8 mouse cellular contexts compared by ENCODE assay signal in the genomic region with DNA sequence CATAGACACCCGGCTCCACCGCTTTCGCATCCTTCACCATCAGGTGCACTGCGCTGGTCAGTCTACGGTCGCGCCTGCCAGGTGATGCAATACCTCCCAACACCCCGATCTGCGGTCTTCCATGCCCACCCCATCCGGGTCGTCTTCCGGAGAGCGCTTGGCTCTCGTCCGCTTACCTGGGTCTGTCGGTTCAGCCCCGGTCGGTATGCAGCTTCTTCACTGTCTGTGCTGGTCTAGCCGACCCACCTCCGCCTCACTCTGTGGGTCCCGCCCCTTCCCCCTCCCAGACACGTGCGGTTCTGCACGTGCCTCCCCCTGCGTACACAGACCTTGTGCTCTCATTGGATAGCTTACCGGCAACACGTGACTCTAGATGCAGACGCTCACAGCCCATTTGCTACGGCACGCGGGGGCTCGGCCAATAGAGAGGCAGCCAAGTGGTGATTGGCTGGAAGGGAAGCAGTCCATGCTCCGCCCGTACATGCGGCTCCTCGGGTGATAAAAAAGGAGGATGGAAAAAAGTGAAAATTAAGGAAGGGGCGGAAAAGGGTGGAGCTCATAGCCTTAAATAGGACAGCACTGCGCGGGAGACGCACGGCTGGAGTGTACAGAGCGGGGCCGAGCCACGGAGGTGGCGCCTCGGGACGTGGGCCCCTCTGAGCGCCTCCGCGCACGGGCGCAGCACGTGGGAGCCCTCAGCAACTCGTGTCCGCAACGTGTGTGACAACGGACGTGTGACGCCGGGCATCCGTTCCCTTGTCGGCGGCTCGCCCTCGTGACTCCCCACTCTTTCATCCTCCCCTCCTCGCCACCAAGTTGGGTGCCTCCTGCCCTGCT. TPM values are rescaled to one million over a fixed set of nuclear protein-coding genes. Genes with fewer than 3 reads are reported as not detected.
DNase-seq lines count a peak whose midpoint lies in the region; ATAC-seq lines count a peak whose summit lies in the region.

A gene (minus strand): TSS at position 273 of the 837 bp plus-strand sequence.

- peaks cover 3% of the 10 kb centered on the region; the same call in 1 of the 2 replicates for H3K4me1 ChIP-seq in intestine, embryonic 14.5 days (replicated peaks; ENCODE audit: control insufficient read depth, insufficient read depth, low read length)

- intact Hi-C loops in left cerebral cortex, postnatal 10 days (cut with DNase I) = loop anchor here (5.0 kb wide), 1 partner anchor 165 kb away; no protein-coding TSS in a partner anchor

- WGBS in intestine, embryonic 14.5 days = under 1% methylated on average over 63 of the region's 66 CpGs

- peak within 1 kb of the TSS; percentile 38; the same call in 1 of the 2 replicates for H3K27ac ChIP-seq in intestine, embryonic 14.5 days (ENCODE audit: low read depth)

- H3K9me3 ChIP-seq in intestine, embryonic 14.5 days (ENCODE audit: control insufficient read depth, low read length) = no peaks in the 10 kb centered on the region

- DNase-seq in adrenal gland, adult 2 months = peak; percentile 96
- DNase-seq in embryo, embryonic 11 days = peak; percentile 97
- DNase-seq in gastrocnemius, postnatal 25 days = peak; percentile 97
- DNase-seq in intestine, embryonic 14.5 days (ENCODE audit: low spot score) = peak; percentile 95
- peak; percentile 97 for DNase-seq in left cerebral cortex, postnatal 10 days (ENCODE audit: extremely low spot score in 1 of 2, low spot score in 2 of 2)
- peak; percentile 98 to 99 for DNase-seq in right cerebral cortex, postnatal 10 days (ENCODE audit: low spot score in 2 of 2)
- peak; percentile 94 for DNase-seq in urinary bladder, postnatal 14 days (ENCODE audit: low spot score)

- peak within 1 kb of the TSS; percentile 49 for H3K4me3 ChIP-seq in intestine, embryonic 14.5 days (ENCODE audit: low read depth, low read length)

- ATAC-seq in intestine, embryonic 14.5 days (replicated peaks; ENCODE audit: low FRiP score, low TSS enrichment, low read depth) = peak; percentile 99
- ATAC-seq in megakaryocyte progenitor cell, adult 5-6 weeks (replicated peaks; ENCODE audit: poor library complexity) = peak; percentile 97

- H3K36me3 ChIP-seq in intestine, embryonic 14.5 days (ENCODE audit: control insufficient read depth, insufficient read depth, low read length) = no peaks in the 10 kb centered on the region

- peak within 1 kb of the TSS; percentile 40 for H3K9ac ChIP-seq in intestine, embryonic 14.5 days (ENCODE audit: low read length)

- no peaks in the 10 kb centered on the region for H3K27me3 ChIP-seq in intestine, embryonic 14.5 days (replicated peaks; ENCODE audit: control insufficient read depth, insufficient read depth, low read length)

- H3K4me2 ChIP-seq in intestine, embryonic 14.5 days (ENCODE audit: low read length) = peak within 1 kb of the TSS; percentile 99

RNA-seq across cellular contexts. Expression of the gene that starts here (rescaled TPM):
- 1 to 10 TPM; 1.6 to 1.9 TPM for total RNA-seq in adrenal gland, adult 2 months (2021)
- 2.4 and 4.0 TPM in 2 replicates for polyA plus RNA-seq in adrenal gland, adult 2 months (2012; rRNA removed)
- 1 to 10 TPM in 1 of 2 experiments, under 1 TPM in 1; 0.82 to 7.7 TPM for total RNA-seq in gastrocnemius, postnatal 25 days (2021)
- polyA plus RNA-seq in intestine, embryonic 14.5 days (2014; fragmentation: Nextera tagmentation; extraction: Ambion mirVana) = 6.7 and 7.9 TPM in 2 replicates
- 10 to 100 TPM in 1 of 2 experiments, 1 to 10 TPM in 1; 9.4 to 11.4 TPM for total RNA-seq in left cerebral cortex, postnatal 10 days (2021)
- total RNA-seq in megakaryocyte progenitor cell, adult 5-6 weeks (2015) = 0.56 and 1.3 TPM in 2 replicates
- total RNA-seq in megakaryocyte progenitor cell, adult 5-6 weeks (2017) = 2.8 and 3.3 TPM in 2 replicates

Comparison
In these comparisons a context has a peak if more than half of its experiments do, and no peak if none do; other contexts are left out.
1. Peak in every context shown above with its lines: DNase-seq, ATAC-seq, H3K4me3 ChIP-seq and H3K27ac ChIP-seq.